Mouse (Mus musculus): ENCODE data around the gene Plcg2.

- TF ChIP-seq CTCF (IDR thresholded peaks at IDR 0.05; ENCODE audit: low read depth, low read length) (no peak), POLR2AphosphoS5 (IDR thresholded peaks at IDR 0.05; ENCODE audit: insufficient replicate concordance, low read depth, low read length) (no peak), TAL1 (conservative IDR thresholded peaks at IDR 0.05; ENCODE audit: low read depth, low read length) (no peak), GATA1 (IDR thresholded peaks at IDR 0.05; ENCODE audit: borderline replicate concordance, low read length) (no peak)
Measured at GRCm38 (mm10) chr8:117526185-117526584, 28.1 kb downstream of the Plcg2 start.

All from G1E (cell line).